Mouse (Mus musculus): ENCODE results near the gene Dusp16. TPM values are rescaled to one million over a fixed set of nuclear protein-coding genes. Genes with fewer than 3 reads are reported as not detected.

The Dusp16 gene
- total RNA-seq (2021) = 10 to 100 TPM; 22.4 to 24.9 TPM

DNA sequence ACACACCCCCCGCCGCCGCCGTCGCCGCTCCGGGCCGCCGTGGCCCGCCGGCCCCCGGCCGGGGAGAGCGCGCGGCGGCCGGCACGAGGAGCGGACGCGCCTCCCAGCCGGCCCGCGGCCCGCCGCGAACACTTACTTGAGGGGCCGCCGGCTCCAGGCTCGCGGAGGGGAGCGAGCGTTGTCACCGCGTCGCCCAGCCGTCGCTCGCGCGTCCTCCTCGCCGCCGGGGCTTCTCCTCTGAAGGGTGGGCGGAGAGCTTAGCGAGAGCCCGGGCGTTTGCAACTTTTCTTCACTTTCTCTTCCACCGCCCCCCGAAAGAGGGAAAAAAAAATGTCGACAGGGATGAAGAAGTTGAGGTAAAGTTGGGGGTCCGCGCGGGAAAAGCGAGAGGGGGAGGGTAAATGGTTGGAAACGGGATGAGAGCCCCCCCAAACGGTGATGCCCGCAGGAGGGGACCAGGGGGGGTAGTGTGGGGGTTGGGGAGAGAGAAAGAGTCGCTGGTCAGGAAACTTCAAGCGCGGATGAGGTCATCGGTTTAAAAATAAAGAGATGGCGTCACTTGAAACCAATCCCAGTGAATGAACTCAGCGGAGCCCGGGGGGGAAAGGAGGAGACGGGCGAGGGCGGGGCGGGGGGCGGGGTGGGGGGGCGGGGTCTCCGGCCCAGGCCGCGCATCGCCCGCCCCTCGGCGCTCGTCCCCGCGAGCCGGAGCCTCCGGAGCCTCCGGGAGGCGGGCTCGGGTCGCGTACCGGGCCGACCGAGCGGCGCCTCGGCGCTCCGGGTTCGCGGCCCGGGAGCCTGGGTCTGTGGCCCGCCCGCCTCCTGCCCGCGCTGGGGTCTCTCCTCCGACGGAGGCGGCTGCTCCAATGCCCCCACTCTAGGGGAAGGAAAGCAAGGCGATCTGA is at the start of gene Dusp16:
TSS of gene Dusp16 (minus strand) at position 485 of the 905 bp plus-strand sequence.
- peak; percentile 97 to 98 for DNase-seq
- intact Hi-C loops (cut with DNase I) = loop anchor here (2.0 to 5.0 kb wide), 3 partner anchors 75 to 365 kb away; partner anchors contain the start of gene Cdkn1b

DNA sequence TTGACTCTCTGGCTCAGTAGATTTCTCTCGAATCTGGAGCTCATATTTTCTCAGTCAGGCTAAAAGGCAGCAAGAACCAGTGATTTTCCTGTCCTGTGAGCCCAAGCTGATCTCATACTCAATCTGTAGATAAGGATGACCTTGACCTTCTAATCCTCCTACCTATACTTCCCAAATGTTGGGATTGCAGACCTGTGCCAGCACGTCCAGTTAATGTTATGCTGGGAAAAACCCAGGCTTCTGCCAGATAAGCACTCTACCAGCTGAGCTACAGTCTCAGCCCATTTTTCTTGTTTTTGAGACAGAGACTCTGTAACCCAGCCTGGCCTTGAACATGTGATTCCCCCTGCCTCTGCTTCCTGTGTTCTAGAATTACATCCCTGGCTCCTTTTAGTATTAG is 47.9 kb upstream of the Dusp16 start:
- no peak for DNase-seq
- intact Hi-C loops (cut with DNase I) = no loop called here

DNA sequence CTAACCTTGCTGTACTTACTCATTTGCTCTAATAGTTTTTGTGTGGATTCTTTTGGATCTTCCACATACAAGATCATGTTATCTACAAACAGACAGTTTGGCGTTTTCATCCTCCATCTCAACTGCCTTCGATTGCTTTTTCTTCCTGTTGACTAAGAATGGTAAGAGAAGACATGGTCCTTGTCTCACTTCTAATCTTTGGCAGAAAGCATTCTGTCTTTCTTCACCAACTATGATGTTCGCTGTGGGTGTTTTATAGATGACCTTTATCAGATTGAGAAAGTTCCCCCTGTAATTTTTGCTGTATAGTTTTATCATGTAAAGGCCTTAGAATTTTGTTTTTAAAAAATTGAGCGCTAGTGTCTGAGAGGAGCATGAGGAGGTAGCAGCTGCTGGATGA is 45.7 kb upstream of the Dusp16 start:
- intact Hi-C loops (cut with DNase I) = no loop called here
- DNase-seq = no peak

DNA sequence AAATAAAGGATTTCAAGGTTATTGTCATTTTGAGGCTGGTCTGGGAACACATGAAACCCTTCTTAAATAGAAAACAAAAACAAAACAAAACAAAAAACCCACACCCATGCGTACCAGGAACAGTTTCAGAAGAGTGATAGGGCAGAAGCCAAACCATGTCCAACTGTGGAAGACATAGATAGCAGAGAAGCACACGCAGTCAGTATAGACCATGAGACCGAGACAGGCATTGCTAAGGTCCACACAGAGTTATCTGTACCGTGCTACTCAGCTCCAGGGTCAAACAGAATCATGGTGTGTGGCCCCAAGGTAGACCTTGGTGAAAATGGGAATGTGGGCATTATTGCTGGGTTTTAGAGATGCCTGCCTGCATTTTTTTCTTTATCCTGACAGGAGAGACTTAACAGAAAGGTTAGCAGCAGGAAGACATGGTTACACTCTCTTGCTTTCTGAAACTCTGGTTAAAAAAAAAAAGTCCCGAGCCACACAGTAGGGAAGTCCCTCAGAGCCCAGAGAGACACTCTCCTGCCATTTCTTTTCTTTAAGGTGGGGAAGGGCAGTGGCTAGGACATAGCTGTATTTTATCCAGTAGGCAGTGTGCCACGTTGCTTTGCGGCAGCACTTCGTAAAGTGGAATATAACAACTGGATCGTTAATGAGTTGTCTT is 42.3 kb upstream of the Dusp16 start:
- DNase-seq = no peak
- intact Hi-C loops (cut with DNase I) = no loop called here

DNA sequence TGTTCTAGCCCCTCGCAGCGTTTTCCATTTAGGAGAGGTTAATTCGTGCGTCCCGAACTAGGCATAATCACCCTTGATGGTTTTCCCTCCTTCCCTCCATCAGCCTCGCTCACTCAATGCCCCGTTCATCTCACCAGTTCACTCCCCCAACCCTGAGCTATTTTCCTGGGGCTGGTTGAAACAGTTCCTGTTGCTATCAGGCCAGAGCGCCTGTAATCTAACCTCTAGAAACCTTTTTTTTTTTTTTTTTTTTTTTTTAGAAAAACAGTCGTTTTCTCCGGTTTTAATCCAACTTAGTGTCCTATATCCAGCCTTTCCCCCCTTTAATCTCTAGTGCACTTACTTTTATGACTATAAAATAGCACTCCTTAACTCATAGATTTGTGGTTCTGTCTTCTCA is 38.4 kb upstream of the Dusp16 start:
- intact Hi-C loops (cut with DNase I) = loop anchor here (2.0 kb wide), 1 partner anchor 32 kb away; no protein-coding TSS in a partner anchor
- no peak for DNase-seq

DNA sequence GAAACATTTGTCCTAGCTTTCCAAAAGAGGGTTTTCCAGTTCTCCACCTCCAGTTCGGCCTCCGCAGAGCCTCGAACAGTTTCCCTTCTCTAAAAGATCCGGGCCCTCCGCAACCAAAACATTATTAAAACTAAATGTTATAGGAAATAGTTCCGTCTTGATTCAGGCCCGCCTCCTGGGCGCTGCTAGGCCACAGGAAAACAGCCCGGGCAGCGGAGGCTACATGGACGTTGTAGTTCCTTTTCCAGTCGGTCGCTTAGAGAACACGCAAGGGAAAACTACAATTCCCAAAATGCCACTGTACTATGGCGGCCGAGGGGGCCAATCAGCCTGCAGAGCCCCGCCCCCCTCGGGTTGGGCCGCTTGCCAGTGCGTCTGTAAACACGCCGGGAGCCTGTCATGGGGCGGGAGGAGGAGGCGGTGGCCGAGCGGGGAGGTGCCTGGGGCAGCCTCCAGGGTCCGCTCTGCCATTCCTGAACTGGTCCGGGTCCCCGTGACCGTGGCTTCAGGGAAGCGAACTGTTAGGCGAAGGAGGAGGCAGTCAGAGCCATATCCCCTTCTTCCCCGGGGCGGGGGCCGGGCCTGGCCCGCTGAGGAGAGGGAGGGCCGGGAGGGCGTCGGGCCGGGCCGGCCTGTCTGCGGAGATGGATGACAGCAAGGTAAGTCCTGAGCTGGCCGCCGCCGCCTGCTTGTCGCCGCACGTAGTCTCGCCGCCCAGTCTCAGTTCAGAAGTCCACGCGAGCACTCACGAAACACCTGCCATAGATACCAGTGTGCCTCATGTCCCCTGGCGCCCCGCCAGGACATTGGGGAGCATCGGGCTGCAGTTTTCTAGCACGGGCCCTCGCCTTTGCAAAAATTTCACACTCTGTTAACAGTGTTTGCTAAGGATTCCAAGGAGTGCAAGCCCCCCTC is 37.6 kb upstream of the Dusp16 start, which contains the start of gene Crebl2:
TSS of gene Crebl2 (plus strand) at position 369 of the 915 bp plus-strand sequence.
- DNase-seq = peak; percentile 100
- intact Hi-C loops (cut with DNase I) = loop anchor here (2.0 kb wide), 1 partner anchor 33 kb away; no protein-coding TSS in a partner anchor

DNA sequence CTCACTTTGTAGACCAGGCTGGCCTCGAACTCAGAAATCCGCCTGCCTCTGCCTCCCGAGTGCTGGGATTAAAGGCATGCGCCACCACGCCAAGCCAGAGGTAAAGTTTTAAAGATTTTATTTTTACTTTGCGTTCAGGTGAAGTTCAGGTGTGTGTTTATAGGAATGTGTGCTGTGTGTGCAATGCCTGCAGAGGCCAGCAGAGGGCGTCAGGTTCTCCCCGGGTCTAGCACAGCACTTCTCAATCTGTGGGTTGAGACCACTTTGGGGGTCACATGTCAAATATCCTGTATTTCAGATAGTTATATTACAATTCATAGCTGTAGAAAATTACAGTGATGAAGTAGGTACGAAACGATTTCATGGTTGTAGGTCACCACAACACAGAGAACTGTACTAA is 30.4 kb upstream of the Dusp16 start:
- peak in 1 of 2 experiments; percentile 12 for DNase-seq

DNA sequence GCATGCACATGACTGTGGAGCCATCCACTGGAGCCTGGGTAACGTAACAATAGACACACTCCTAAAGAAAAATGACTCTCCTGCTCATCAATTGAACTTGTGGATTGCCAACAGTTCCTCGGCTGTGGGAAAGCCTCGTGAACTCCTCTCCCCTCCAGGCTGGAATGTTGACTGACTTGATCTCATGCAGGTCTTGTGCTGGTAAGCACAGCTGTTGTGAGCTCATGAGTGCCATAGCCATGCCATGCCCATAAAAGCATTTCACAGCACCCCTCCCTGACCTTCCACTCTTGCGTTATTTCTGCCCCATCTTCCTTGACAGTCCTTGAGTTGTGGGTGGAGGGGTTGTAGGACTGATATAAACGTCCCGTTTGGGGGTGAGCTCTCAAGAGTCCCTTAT is 28.0 kb upstream of the Dusp16 start:
- no peak for DNase-seq
- intact Hi-C loops (cut with DNase I) = no loop called here

More for the DNA sequence above, 30.4 kb upstream of the Dusp16 start:
- intact Hi-C loops (cut with DNase I) = no loop called here

DNA sequence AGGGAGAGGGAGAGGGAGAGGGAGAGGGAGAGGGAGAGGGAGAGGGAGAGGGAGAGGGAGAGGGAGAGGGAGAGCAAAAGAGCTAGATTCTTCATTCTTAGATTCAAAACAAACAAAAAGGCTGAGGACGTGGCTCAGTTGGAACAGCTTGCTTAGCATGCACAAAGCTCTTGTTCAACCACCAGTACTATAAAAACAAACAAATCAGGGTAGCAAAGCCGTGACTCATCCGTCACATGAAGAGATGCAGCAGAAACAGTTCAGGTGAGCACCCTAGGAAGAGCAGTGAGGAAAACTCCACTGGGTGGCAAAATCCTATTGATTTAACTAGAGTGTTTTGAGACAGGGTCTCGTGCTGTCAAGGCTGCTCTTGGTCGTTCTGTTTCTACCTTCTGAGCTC is 27.3 kb upstream of the Dusp16 start:
- intact Hi-C loops (cut with DNase I) = no loop called here
- no peak for DNase-seq

DNA sequence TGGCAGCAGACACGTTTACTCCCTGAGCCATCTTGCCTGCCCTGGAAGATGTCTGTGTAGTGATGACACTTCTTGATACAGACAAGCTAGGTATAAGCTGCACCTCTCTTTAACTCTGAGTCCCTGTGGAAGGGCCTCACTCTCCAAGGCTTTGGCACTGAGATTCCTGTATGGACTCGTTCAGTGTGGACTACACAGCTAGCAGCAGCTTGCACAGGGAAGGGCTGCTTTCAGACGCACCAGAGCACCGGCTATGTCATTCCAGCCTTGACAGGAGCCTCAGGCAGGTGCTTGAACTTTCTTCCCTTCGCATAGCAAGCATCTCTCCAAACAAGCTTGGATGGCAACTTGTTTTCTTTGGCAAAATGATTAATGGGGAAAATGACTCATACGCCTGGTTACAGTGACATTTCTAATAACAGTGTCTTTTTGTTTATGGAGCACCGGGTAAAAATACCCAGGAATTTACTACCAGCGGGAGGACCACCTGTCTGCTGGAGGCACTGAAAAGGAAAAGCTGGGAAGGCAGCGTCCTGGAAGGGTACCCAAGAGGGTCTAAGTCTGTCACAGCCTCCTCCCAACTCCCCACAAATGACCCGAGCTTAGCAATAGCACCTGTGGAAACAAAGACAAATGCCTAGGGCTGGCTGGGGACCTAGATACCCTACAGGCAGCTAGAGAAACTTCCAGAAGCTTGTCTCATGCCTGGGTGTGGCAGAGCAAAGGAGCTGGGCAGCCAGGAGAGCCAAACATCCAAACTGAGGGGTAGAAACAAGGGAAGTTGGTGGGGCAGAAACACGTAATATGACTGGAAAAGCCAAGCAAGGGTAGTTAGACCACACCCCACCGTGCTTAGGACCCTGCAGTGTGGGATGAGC is 24.9 kb upstream of the Dusp16 start:
- intact Hi-C loops (cut with DNase I) = no loop called here
- DNase-seq = no peak

DNA sequence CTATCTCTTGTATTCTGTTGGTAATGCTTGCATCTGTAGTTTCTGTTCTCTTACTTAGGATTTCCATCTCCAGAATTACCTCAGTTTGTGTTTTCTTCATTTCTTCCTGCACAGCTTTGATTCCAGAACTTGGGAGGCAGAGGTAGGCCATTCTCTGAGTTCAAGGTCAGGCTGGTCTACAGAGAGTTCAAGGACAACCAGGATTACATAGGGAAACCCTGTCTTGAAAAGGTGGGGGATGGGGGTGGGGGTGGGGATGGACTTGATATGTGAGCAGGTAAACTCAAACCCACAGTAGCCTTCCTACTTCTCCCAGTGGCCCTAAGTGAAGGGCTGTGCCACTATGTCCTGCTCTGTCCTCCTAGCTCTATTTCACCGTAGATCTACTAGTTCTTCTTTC is 20.6 kb upstream of the Dusp16 start:
- DNase-seq = no peak
- intact Hi-C loops (cut with DNase I) = no loop called here

DNA sequence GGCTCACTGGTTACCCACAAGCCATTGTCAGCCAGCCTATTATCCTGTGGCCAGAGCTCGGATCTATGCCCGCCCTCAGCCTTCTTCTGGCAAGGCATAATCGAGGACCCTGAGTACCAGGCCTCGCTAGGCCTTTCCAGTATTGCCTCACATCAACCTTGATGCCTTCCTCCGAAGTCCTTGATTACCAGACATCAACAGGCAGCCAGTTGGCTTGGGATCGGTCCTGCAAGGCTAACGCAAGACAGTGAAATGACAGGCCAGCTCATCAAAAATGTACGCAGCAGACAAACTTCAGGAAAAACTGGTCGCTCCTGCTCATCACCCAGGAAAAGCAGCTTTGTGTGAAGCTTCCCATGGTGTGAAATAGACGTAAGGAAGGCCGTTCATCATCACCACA is 15.4 kb upstream of the Dusp16 start:
- intact Hi-C loops (cut with DNase I) = no loop called here
- DNase-seq = no peak

DNA sequence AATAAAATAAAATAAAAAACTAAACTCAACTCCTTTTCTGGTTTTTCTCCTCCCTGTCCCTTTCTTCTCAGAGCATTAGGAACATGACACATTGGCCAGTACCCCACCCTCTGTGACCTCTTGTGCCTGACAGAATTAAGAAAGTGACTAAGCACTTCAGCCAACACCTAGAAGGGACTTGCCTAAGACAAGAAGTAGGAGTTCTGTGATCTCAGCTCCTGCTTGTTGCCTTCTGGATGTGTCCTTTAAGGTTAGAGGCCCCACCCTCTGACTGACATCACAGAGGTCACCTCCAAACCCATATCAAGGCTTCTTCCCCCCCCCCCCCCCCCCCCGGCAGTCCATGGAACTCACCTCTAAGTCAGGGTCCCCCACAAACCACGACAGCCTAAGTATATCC is 14.7 kb upstream of the Dusp16 start:
- intact Hi-C loops (cut with DNase I) = no loop called here
- no peak for DNase-seq

DNA sequence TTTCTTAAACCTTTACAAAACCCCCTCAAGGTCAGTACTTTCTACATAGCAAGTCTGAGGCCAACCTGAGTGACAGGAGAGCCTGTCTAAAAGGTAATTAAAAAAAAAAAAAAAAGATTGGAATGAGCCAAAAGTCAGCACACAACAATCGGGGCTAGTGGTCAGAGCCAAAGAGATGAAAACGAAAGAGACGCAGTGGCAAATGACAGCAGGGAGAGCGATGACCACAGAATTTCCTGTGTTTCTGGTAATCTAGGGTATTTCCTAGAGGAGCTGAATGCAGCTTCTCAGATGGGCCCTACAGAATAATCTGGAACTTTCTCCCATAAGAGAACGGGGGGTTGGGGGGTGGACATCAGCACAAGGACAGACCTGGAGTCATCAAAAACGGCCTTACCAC is 13.7 kb upstream of the Dusp16 start:
- intact Hi-C loops (cut with DNase I) = no loop called here

DNA sequence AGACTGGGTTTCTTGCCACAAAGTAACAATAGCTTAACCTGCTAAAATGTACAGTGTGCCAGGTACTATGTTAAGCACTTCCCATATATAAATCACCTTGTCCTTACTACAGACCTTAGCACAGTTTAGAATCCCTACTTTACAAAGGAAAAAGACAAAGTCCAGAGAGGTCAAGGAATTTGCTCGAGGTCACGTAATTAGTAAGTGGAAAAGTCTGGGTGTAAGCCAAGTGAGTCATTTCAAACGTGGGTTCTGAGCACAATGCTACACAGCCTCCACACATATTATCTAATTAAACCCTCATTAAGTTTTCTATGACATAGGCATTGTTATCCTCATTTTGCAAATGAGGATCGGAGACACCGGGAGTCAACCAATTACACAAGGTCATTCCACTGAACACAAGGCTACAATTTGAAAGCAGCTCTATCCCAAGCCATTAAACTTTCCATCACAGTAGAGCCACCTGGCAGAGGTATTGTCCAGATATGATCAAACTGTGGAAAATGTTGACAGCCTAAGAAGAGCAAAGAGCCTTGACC is 12.4 kb upstream of the Dusp16 start:
- no peak for DNase-seq
- intact Hi-C loops (cut with DNase I) = no loop called here

More for the DNA sequence above, 13.7 kb upstream of the Dusp16 start:
- no peak for DNase-seq

DNA sequence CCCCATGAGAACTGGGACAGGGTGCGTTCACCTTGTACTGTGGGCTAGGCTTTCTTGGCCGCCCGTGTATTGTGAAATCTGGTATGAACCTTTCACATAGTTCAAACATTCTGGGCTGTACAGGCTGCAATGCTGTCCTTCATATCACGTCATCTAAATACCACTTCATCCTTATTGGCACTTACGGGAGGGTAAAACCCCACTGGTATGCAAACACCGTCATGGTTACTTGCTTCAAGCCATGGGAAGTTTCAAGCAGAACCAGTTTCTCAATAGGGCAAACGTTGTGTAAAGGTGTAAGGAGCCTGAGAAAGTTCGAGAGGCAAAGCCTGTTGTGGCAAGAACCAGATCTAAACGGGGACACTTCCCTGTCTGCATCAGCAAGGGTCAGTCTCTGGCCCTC is 10.2 kb upstream of the Dusp16 start:
- DNase-seq = no peak
- intact Hi-C loops (cut with DNase I) = no loop called here

DNA sequence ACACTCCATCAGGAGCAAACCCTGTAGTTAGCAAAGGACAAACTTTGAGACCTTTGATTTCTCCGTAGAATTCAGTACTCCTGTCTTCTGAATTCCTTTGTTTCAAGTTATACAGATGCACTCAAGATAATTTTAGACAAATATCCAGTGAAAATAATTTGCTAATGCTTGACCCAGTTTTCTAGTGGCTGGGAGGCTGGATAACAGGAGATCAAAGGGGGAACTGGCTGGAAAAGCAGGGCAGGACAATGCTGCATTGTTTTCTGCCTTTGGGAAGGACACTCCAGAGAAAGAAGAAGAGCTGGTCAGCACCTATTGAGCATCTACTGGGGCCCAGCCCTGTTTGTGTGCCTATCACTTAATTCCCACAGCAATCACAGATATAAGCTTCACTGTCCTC is 9.1 kb upstream of the Dusp16 start:
- intact Hi-C loops (cut with DNase I) = no loop called here

DNA sequence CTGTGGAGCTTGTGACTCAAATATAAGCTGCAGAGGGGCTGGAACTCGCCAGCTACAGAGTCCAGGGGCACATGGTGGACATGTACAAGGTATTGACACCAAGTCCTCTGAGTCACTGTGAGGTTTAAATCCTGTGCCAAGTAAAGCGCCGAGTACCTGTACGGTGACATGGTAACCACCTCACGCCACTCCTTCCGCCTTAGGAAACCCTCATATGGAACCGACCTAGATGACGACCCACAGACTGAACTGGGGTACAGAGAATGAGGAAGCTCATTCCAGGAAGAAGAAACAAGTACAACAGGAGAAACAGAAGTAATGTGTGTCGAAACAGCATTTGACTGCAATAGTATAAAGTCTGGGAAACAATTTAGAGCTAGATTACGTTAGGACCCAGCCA is 3.9 kb upstream of the Dusp16 start:
- intact Hi-C loops (cut with DNase I) = no loop called here
- no peak for DNase-seq

More for the DNA sequence above, 9.1 kb upstream of the Dusp16 start:
- no peak for DNase-seq

DNA sequence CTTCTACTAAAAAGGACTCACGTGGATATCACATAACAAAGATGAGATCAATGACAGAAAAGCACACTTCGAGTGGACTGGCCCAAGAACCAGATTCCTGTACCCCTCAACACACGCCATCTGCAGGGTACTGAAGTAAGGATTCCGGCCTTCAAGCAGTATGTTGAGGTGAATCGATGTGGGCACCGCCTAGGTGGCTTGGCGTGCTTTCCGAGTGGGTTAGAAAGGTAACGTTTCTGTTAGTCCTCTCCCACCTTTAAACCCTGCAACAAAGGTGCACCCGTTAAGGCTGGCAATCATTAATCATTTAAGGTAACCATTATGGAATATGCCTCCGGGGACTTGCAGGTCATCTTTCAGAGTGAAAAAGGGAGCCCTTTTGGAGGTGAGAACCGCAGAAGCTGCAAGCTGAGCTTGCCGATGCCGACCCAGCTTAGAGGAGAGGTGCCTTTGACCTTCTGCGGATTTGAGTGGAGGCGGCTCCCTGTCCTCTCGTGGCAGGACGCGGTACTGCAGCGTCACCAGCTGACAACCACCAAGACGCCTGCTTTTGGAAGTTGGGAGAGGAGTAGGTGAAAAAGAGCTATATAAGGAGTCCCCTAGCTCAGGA is 1.6 kb upstream of the Dusp16 start:
- peak; percentile 89 to 92 for DNase-seq
- intact Hi-C loops (cut with DNase I) = loop anchor here (1.0 to 5.0 kb wide), 4 partner anchors 77 to 367 kb away; partner anchors contain the start of gene Cdkn1b
